Mouse (Mus musculus): ENCODE measurements around the gene Sspo. TPM values are rescaled to one million over a fixed set of nuclear protein-coding genes. Genes with fewer than 3 reads are reported as not detected.

Sspo gene
- polyA plus RNA-seq, 1 experiment from 2014 or later = 0.44 TPM

DNA sequence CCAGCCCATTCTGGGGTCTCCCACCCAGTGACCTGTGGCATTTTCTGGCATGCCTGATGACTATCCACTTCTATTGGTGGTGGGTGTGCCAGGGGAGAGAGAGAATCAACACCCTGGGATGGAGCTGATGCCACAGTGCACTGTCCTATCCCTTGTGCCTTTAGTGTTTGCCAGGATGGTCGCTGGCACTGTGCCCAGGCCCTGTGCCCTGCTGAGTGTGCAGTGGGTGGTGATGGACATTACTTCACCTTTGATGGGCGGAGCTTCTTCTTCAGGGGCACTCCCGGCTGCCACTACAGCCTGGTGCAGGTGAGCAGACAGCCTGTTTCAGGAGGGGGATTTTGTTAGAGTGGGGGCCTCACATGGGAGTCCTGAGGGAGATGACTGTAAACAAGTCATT, 4.7 kb downstream of the Sspo start:
- ATAC-seq (ENCODE audit: borderline replicate concordance, extremely low read depth, low FRiP score, low TSS enrichment) = no peak
- H3K36me3 ChIP-seq = no peaks in the 10 kb centered on the region

DNA sequence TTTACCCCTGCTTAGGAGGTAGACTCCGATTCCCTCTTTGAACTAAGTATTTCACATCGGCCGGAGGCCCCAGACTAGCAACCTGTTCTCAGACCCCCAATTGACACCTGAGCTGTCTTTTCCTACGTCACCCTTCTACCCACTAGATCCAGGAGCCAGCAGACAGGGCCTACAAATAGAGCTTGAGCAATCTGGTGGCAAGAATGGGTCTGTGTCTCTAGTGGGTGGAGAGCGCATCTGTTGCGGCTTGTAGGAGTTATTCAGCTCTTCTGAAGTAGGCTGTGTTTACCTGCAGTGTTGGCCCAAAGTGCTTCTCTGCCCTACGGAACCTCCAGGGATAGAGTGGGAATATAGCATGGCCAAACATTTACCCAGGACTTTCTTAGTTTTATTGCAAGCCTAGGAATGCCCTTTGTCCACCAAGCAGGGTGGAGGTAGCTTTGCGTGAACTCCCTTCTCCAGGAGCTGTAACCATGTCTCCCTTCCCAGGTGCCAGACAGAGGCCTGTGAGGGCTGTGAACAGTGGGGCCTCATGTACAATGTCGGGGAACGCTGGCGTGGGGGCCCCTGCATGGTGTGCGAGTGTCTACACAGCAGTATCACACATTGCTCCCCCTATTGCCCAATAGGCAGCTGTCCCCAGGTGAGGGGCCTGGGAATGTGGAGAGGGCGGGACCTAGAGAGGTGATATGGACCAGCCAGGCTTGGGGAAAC, 17.1 kb downstream of the Sspo start:
- Histone ChIP-seq H3K36me3 (no peaks in the 10 kb centered on the region), H3K4me1 (no peaks in the 10 kb centered on the region), H3K4me3 (no peak overlapping the region), H3K27me3 (no peaks in the 10 kb centered on the region), H3K4me2 (no peak overlapping the region), H3K27ac (no peak overlapping the region), H3K9ac (no peak overlapping the region), H3K9me3 (no peaks in the 10 kb centered on the region)
- WGBS = 74% methylated on average over 13 of the region's 13 CpGs
- no peak for ATAC-seq (ENCODE audit: borderline replicate concordance, extremely low read depth, low FRiP score, low TSS enrichment)

More for the DNA sequence above, 4.7 kb downstream of the Sspo start:
- Histone ChIP-seq H3K4me1 (no peaks in the 10 kb centered on the region), H3K27ac (no peak overlapping the region), H3K9ac (no peak overlapping the region), H3K9me3 (no peaks in the 10 kb centered on the region), H3K27me3 (no peaks in the 10 kb centered on the region), H3K4me3 (no peak overlapping the region), H3K4me2 (no peak overlapping the region)
- WGBS = 69% methylated on average over 3 of the region's 3 CpGs

DNA sequence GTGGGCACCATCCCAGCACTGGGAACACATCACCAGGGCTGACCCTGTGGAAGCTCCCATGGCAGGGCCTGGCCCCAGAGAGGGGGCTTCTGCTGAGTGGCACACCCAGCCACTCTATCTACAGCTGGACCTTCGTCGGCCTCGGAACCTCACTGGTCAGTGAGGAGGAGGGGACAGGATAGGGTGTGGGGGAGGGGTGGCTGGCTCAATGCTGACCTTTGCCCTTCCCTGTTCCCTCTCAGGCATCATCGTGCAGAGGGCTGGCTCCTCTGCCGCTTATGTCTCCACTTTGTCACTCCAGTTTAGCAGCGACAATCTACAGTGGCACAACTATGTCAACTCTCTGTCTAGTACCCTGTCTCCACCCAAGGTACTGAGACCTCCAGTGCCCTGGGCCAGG, 18.7 kb downstream of the Sspo start:
- no peak overlapping the region for H3K27ac ChIP-seq
- 28% methylated on average over 6 of the region's 6 CpGs for WGBS
- H3K4me1 ChIP-seq = no peaks in the 10 kb centered on the region
- H3K4me3 ChIP-seq = no peak overlapping the region
- no peaks in the 10 kb centered on the region for H3K9me3 ChIP-seq
- no peak overlapping the region for H3K9ac ChIP-seq
- no peaks in the 10 kb centered on the region for H3K36me3 ChIP-seq
- H3K4me2 ChIP-seq = no peak overlapping the region
- no peak for ATAC-seq (ENCODE audit: borderline replicate concordance, extremely low read depth, low FRiP score, low TSS enrichment)
- H3K27me3 ChIP-seq = no peaks in the 10 kb centered on the region

DNA sequence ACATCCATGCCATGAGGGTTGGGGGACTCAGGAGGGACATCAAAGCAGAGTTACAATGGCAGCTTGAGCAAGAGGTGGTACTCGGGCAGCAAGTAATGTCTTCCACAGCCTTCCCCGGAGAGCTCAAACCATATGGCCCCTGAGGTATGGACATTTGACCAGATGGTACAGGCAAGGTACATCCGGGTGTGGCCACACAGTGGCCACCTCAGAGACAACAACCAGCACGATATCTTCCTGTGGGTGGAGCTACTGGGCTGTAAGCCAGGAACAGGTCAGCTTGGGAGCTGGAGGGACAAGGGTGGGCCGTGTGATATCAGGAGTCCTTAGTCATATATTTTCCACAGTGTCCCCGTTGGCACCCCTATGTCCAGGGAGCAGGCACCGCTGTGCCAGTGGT, 19.5 kb downstream of the Sspo start:
- no peak overlapping the region for H3K4me2 ChIP-seq
- H3K9me3 ChIP-seq = no peaks in the 10 kb centered on the region
- 74% methylated on average over 7 of the region's 7 CpGs for WGBS

DNA sequence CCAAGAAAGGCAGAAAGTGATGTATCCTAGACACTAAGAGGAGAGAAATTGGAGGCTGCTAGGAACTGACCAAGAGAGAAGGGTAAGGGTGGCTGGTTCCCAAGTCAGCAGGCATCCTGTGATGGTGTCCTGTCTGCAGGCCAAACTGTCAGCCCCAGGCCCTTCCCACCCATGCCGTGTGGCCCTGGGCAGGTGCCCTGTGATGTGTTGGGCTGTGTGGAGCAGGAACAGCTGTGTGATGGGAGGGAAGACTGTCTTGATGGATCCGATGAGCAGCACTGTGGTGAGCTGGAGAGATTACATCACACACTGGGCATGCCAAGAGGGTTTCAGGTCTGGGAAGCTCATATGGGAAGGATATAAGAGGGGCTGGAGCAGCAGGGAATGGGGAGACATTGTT, 22.7 kb downstream of the Sspo start:
- Histone ChIP-seq H3K27ac (no peak overlapping the region), H3K27me3 (no peaks in the 10 kb centered on the region), H3K4me1 (no peaks in the 10 kb centered on the region), H3K9me3 (no peaks in the 10 kb centered on the region), H3K9ac (no peak overlapping the region), H3K36me3 (no peaks in the 10 kb centered on the region), H3K4me2 (no peak overlapping the region), H3K4me3 (no peak overlapping the region)
- 73% methylated on average over 2 of the region's 2 CpGs for WGBS
- no peak for ATAC-seq (ENCODE audit: borderline replicate concordance, extremely low read depth, low FRiP score, low TSS enrichment)

More for the DNA sequence above, 19.5 kb downstream of the Sspo start:
- ATAC-seq (ENCODE audit: borderline replicate concordance, extremely low read depth, low FRiP score, low TSS enrichment) = no peak
- H3K27me3 ChIP-seq = no peaks in the 10 kb centered on the region
- no peak overlapping the region for H3K4me3 ChIP-seq
- no peaks in the 10 kb centered on the region for H3K36me3 ChIP-seq
- H3K27ac ChIP-seq = no peak overlapping the region
- H3K9ac ChIP-seq = no peak overlapping the region
- no peaks in the 10 kb centered on the region for H3K4me1 ChIP-seq

DNA sequence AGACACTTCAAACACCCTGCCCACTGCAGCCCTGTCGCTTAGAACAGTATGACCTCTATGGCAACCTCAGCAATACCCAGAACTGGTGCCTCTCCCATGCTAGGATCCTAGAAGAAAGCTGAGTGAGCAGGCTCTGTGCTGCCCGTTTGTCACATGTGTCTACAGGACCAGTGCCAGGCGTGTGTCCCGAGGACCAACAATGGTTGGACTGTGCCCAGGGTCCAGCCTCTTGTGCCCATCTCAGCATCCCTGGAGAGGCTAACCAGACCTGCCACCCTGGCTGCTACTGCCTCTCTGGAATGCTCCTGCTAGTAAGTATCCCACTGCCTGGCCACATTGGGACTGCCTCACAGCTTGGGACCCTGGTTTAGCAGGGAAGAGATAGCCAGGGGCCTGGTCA, 30.4 kb downstream of the Sspo start:
- Histone ChIP-seq H3K4me1 (no peaks in the 10 kb centered on the region), H3K4me2 (no peak overlapping the region)

DNA sequence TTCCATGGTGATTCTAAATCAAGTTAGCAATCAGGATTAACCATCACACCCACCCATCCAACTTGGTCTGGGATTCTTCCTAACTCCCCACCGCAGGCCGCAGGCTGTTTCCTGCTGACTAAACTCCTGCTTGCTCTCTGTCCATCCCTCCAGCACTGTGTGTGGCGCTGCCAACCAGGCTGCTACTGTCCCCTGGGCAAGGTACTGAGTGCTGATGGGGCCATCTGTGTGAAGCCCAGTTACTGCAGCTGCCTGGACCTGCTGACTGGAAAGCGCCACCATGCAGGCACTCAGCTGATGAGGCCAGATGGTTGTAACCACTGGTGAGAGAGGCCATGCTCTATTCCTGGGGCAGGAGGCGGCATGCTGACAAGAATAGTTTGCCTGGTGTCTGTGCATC, 34.5 kb downstream of the Sspo start:
- no peaks in the 10 kb centered on the region for H3K4me1 ChIP-seq
- whole genome bisulfite sequencing = 79% methylated on average over 5 of the region's 5 CpGs
- H3K27me3 ChIP-seq = no peaks in the 10 kb centered on the region
- H3K27ac ChIP-seq = no peak overlapping the region
- no peaks in the 10 kb centered on the region for H3K36me3 ChIP-seq
- no peaks in the 10 kb centered on the region for H3K9me3 ChIP-seq
- no peak overlapping the region for H3K9ac ChIP-seq
- H3K4me2 ChIP-seq = no peak overlapping the region
- no peak for ATAC-seq (ENCODE audit: borderline replicate concordance, extremely low read depth, low FRiP score, low TSS enrichment)
- H3K4me3 ChIP-seq = no peak overlapping the region

More for the DNA sequence above, 30.4 kb downstream of the Sspo start:
- 78% methylated on average over 4 of the region's 4 CpGs for WGBS
- H3K36me3 ChIP-seq = no peaks in the 10 kb centered on the region
- no peaks in the 10 kb centered on the region for H3K27me3 ChIP-seq
- H3K9ac ChIP-seq = no peak overlapping the region
- no peak overlapping the region for H3K27ac ChIP-seq
- H3K4me3 ChIP-seq = no peak overlapping the region
- no peak for ATAC-seq (ENCODE audit: borderline replicate concordance, extremely low read depth, low FRiP score, low TSS enrichment)
- H3K9me3 ChIP-seq = no peaks in the 10 kb centered on the region

DNA sequence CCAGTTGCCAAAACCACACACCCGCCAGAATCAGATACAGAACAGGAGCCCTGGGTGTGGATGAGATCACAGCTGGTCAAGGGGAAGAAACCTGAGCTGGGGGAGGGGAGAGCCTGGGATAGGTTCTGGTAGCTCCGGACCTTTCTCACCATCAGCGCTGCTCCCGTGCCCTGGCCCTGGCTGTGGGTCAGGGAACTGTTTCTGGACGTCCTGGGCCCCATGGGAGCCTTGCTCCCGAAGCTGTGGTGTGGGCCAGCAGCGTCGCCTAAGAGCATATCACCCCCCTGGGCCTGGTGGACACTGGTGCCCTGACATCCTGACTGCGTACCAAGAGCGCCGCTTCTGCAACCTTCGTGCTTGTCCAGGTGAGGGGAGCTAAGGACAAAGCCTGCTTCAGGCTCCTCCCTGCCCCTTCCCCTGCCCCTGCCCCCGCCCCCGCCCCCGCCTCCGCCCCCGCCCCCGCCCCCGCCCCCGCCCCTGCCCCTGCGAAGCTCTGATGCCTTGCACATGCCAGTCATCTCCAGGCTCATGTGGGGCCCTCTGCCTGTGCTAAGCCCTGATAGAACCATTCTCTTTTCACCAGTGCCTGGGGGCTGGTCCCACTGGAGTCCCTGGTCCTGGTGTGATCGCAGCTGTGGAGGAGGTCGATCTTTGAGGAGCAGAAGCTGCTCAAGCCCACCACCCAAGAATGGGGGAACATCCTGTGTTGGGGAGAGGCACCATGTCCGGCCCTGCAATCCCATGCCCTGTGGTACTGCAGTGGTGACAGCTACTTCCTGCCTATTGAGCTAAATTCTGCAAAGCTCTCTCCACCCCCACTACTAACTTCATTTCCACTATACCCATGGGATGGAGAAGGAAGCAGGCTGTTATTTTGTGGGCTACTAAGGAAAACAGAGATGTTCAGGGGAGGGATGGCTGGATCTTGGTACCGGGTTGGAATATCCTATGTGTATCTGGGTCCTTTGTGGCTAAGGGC, 40.0 kb downstream of the Sspo start:
- Histone ChIP-seq H3K36me3 (no peaks in the 10 kb centered on the region), H3K4me1 (peaks cover 11% of the 10 kb centered on the region), H3K9me3 (no peaks in the 10 kb centered on the region), H3K27ac (no peak overlapping the region), H3K4me2 (peak overlapping the region; percentile 55), H3K4me3 (peak overlapping the region; percentile 19; the same call in 1 of the 2 replicates), H3K9ac (no peak overlapping the region), H3K27me3 (no peaks in the 10 kb centered on the region)
- peak; percentile 16; the same call in 1 of the 2 replicates for ATAC-seq (ENCODE audit: borderline replicate concordance, extremely low read depth, low FRiP score, low TSS enrichment)
- WGBS = 7% methylated on average over 23 of the region's 25 CpGs

DNA sequence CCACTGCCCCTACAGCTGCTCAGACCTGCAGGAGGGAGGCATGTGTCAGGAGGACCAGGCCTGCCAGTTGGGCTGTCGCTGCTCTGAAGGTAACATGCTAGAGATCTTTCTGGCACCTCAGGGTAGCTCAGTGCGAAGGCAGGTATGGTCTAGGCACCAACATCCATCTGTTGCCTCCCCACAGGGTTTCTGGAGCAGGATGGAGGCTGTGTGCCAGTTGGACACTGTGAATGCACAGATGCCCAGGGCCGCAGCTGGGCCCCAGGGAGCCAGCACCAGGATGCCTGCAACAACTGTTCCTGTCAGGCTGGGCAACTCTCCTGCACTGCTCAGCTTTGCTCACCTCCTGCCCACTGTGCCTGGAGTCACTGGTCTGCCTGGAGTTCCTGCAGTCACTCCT, 41.7 kb downstream of the Sspo start:
- no peaks in the 10 kb centered on the region for H3K27me3 ChIP-seq
- H3K9me3 ChIP-seq = no peaks in the 10 kb centered on the region
- no peak overlapping the region for H3K4me2 ChIP-seq
- H3K4me1 ChIP-seq = peaks cover 11% of the 10 kb centered on the region
- H3K36me3 ChIP-seq = no peaks in the 10 kb centered on the region
- H3K27ac ChIP-seq = no peak overlapping the region
- WGBS = 96% methylated on average over 3 of the region's 3 CpGs
- no peak for ATAC-seq (ENCODE audit: borderline replicate concordance, extremely low read depth, low FRiP score, low TSS enrichment)
- H3K9ac ChIP-seq = no peak overlapping the region
- no peak overlapping the region for H3K4me3 ChIP-seq

DNA sequence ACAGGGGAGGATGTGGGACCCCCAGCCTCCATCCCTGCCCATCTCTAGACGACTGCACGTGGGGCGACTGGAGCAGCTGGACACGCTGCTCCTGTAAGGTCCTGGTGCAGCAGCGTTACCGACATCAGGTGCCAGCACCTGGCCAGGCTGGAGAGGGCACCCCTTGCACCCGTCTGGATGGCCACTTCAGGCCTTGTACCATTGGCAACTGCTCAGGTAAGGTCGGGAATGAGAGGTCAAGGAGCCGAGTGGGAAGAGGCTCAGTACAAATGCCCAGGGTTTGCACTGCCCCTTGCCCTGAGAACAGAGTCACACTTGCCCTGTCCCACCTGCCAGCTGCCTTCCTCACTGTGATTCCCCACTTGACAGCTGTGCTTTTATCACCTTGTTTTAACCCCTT, 43.3 kb downstream of the Sspo start:
- no peak overlapping the region for H3K4me3 ChIP-seq
- H3K27me3 ChIP-seq = no peaks in the 10 kb centered on the region
- H3K36me3 ChIP-seq = no peaks in the 10 kb centered on the region
- no peak overlapping the region for H3K4me2 ChIP-seq
- no peak for ATAC-seq (ENCODE audit: borderline replicate concordance, extremely low read depth, low FRiP score, low TSS enrichment)
- WGBS = 49% methylated on average over 9 of the region's 9 CpGs
- H3K4me1 ChIP-seq = peaks cover 11% of the 10 kb centered on the region
- H3K9ac ChIP-seq = no peak overlapping the region
- H3K9me3 ChIP-seq = no peaks in the 10 kb centered on the region
- H3K27ac ChIP-seq = no peak overlapping the region

DNA sequence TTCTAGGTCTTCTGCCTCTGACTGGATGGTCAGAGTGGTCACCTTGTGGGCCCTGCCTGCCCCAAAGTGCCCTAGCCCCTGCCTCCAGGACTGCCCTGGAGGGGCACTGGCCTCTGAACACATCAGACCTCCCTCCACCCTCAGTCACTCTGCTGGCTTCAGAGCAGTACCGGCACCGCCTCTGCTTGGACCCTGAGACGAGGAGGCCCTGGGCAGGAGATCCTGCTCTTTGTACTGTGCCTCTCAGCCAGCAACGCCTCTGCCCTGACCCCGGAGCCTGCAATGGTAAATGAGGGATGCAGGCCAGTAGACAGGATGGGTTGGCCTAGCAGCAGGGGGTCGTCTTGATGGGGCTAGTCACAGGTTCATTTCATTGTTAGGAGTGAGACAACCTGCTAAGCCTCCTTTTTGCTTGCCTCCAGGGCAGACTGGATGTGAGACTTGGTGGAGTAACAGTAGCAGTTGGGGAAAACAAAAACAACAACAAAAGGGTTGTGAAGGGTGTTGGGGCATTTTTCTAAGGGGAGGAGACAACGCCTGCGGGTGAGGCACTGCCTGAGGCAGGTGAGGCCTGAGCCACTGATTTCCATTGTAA, 45.2 kb downstream of the Sspo start:
- Histone ChIP-seq H3K4me1 (peaks cover 6% of the 10 kb centered on the region), H3K4me2 (no peak overlapping the region), H3K9ac (no peak overlapping the region), H3K9me3 (no peaks in the 10 kb centered on the region), H3K36me3 (no peaks in the 10 kb centered on the region), H3K4me3 (no peak overlapping the region), H3K27ac (no peak overlapping the region), H3K27me3 (no peaks in the 10 kb centered on the region)
- WGBS = 27% methylated on average over 8 of the region's 8 CpGs
- ATAC-seq (ENCODE audit: borderline replicate concordance, extremely low read depth, low FRiP score, low TSS enrichment) = no peak

DNA sequence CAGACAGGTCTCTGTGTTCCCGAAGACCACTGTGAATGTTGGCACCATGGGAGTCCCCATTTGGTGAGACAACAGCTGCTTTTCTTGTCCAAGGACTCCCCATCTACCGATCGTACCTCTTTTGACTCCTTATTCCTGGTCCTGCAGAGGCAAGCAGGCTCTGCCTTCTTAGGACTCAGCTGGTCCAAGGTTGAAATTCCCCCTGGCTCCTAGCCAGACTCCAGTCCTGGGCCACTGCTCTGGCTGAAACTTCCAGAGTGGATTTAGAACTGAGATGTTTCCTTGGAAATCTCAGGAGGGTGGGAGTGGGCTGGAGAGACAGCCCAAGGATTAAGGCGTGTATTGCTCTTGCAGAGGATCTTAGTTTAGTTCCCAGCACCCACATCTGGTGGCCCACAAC, 49.5 kb downstream of the Sspo start:
- no peaks in the 10 kb centered on the region for H3K4me1 ChIP-seq
- no peak for ATAC-seq (ENCODE audit: borderline replicate concordance, extremely low read depth, low FRiP score, low TSS enrichment)
- no peaks in the 10 kb centered on the region for H3K36me3 ChIP-seq
- no peak overlapping the region for H3K27ac ChIP-seq
- H3K4me3 ChIP-seq = no peak overlapping the region
- H3K27me3 ChIP-seq = no peaks in the 10 kb centered on the region
- H3K9me3 ChIP-seq = no peaks in the 10 kb centered on the region
- no peak overlapping the region for H3K4me2 ChIP-seq
- WGBS = 84% methylated on average over 4 of the region's 4 CpGs
- no peak overlapping the region for H3K9ac ChIP-seq

All from lung, embryonic 15.5 days (tissue).